ENCODE assay signal across 18 mouse cellular contexts in the genomic region with DNA sequence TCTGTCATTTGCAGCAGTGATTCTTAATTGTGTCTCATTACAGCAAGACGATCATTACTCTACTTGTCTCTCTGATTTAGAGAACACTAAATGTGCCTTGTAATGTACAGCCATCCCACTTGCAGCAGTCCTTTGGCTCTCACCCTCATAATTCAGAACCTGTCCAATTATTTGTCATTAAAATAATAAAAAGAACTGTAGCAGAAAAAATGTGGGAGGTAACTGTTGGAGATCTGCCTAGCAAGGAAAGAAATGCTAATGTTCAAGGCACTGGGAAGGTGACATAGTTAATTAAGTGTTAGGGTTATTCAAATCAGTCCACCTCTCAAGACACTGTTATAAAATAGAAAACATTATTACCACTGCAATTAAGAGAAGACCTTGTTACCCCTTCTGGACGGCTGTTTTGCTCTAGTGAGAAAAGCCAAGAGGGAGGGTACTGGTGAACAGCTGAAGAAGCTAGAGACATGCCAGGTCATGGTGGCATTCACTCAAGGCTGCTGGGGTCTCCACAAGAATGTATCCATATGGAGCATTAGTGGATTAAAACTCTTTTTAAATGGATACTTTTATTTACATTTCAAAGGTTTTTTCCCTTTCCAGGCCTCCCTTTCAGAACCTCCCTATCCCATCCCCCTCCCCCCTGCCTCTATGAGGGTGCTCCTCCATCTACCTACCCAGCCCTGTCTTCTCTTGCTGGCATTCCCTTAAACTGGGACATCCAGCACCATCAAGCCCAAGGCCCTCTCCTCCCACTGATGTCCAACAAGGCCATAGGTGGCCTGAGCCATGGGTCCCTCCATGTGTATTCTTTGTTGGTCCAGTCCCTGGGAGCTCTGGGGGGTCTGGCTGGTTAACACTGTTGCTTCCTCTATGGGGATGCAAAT.
DNase-seq lines count a peak whose midpoint lies in the region; ATAC-seq and TF ChIP-seq lines count a peak whose summit lies in the region.
"Had no signal": no experiment of that assay in that cellular context is flagged by ENCODE, and none has a peak within 500 bp of the region (broad histone marks: within the 10 kb centered on the region; RNA-seq: fewer than 3 reads in every experiment).

No protein-coding gene starts in this region.

- no peaks in the 10 kb centered on the region for H3K4me1 ChIP-seq in midbrain, embryonic 11.5 days (ENCODE audit: control insufficient read depth, insufficient read depth, low read length)
- no peaks in the 10 kb centered on the region for H3K4me1 ChIP-seq in midbrain, embryonic 10.5 days
- H3K4me1 ChIP-seq in forebrain, embryonic 13.5 days = 0 out of 2 replicates have a peak, but pooled peaks cover 6% of the 10 kb centered on the region
- no peaks in the 10 kb centered on the region for H3K4me1 ChIP-seq in hindbrain, embryonic 14.5 days (replicated peaks; ENCODE audit: control insufficient read depth, insufficient read depth, low read length)
- H3K4me1 ChIP-seq in intestine, postnatal 0 days (replicated peaks; ENCODE audit: control insufficient read depth, insufficient read depth, low read length) = no peaks in the 10 kb centered on the region
- H3K4me1 ChIP-seq: heart, embryonic 15.5 days had no signal

- H3K4me3 ChIP-seq in midbrain, embryonic 11.5 days (ENCODE audit: low read depth, low read length) = no peak overlapping the region
- no peak overlapping the region for H3K4me3 ChIP-seq in midbrain, embryonic 10.5 days
- no peak overlapping the region for H3K4me3 ChIP-seq in forebrain, embryonic 13.5 days
- no peak overlapping the region for H3K4me3 ChIP-seq in hindbrain, embryonic 14.5 days (replicated peaks; ENCODE audit: low read length)
- H3K4me3 ChIP-seq in intestine, postnatal 0 days (ENCODE audit: low read depth, low read length) = no peak overlapping the region
- H3K4me3 ChIP-seq: gastrocnemius, adult 2 months; heart, embryonic 15.5 days had no signal

- H3K4me2 ChIP-seq in midbrain, embryonic 11.5 days = no peak overlapping the region
- no peak overlapping the region for H3K4me2 ChIP-seq in forebrain, embryonic 13.5 days
- H3K4me2 ChIP-seq in hindbrain, embryonic 14.5 days (replicated peaks) = no peak overlapping the region
- no peak overlapping the region for H3K4me2 ChIP-seq in intestine, postnatal 0 days (replicated peaks; ENCODE audit: low read depth)
- H3K4me2 ChIP-seq: heart, embryonic 15.5 days; lung, embryonic 14.5 days had no signal

- no peak for TF ChIP-seq CTCF in intestine, postnatal 0 days (IDR thresholded peaks at IDR 0.05; ENCODE audit: low read depth)

- no peaks in the 10 kb centered on the region for H3K27me3 ChIP-seq in midbrain, embryonic 11.5 days (ENCODE audit: control insufficient read depth, insufficient read depth, low read length)
- no peaks in the 10 kb centered on the region for H3K27me3 ChIP-seq in midbrain, embryonic 10.5 days (ENCODE audit: low read depth, poor library complexity, severe bottlenecking)
- H3K27me3 ChIP-seq in forebrain, embryonic 13.5 days = no peaks in the 10 kb centered on the region
- H3K27me3 ChIP-seq in hindbrain, embryonic 14.5 days (ENCODE audit: control insufficient read depth, insufficient read depth, low read length) = no peaks in the 10 kb centered on the region
- H3K27me3 ChIP-seq in intestine, postnatal 0 days (replicated peaks; ENCODE audit: control insufficient read depth, insufficient read depth, low read length) = no peaks in the 10 kb centered on the region
- H3K27me3 ChIP-seq: heart, embryonic 15.5 days had no signal

- 75% methylated on average over 2 of the region's 2 CpGs for WGBS in midbrain, embryonic 11.5 days
- WGBS in midbrain, embryonic 10.5 days = 80% methylated on average over 2 of the region's 2 CpGs
- WGBS in forebrain, embryonic 13.5 days = 22% methylated on average over 2 of the region's 2 CpGs
- WGBS in hindbrain, embryonic 14.5 days = 57% methylated on average over 2 of the region's 2 CpGs
- WGBS in intestine, postnatal 0 days = 77% methylated on average over 2 of the region's 2 CpGs

- H3K9me3 ChIP-seq in midbrain, embryonic 11.5 days (ENCODE audit: control insufficient read depth, low read length) = no peaks in the 10 kb centered on the region
- no peaks in the 10 kb centered on the region for H3K9me3 ChIP-seq in midbrain, embryonic 10.5 days (replicated peaks)
- H3K9me3 ChIP-seq in forebrain, embryonic 13.5 days (replicated peaks) = no peaks in the 10 kb centered on the region
- peaks cover 5% of the 10 kb centered on the region for H3K9me3 ChIP-seq in hindbrain, embryonic 14.5 days (ENCODE audit: control insufficient read depth, low read length)
- no peaks in the 10 kb centered on the region for H3K9me3 ChIP-seq in intestine, postnatal 0 days (ENCODE audit: control insufficient read depth)
- H3K9me3 ChIP-seq: heart, embryonic 15.5 days had no signal

- DNase-seq in midbrain, embryonic 11.5 days (ENCODE audit: low spot score, missing footprints) = no peak
- no peak for DNase-seq in midbrain, embryonic 10.5 days (ENCODE audit: low spot score)
- no peak for DNase-seq in hindbrain, embryonic 14.5 days (ENCODE audit: low spot score)
- DNase-seq in retina, postnatal 1 day = peak; percentile 10
- DNase-seq in adrenal gland, adult 8-10 months = no peak
- DNase-seq: adrenal gland, postnatal 25 days; cerebellum, adult 11 months; gastrocnemius, adult 2 months; heart, adult 11 months; kidney, adult 9 months; lung, embryonic 14.5 days; right cerebral cortex, postnatal 4 days; thymus, adult 18-20 months had no signal

- ATAC-seq in midbrain, embryonic 11.5 days (ENCODE audit: low FRiP score) = 0 out of 2 replicates have a peak, but pooled peaks have one; percentile 52
- peak; percentile 83 for ATAC-seq in forebrain, embryonic 13.5 days
- peak; percentile 27; the same call in 1 of the 2 replicates for ATAC-seq in hindbrain, embryonic 14.5 days (ENCODE audit: low FRiP score)
- ATAC-seq in intestine, postnatal 0 days = no peak
- ATAC-seq: CD4-positive, CD25-positive, alpha-beta regulatory T cell, adult 4 months had no signal

- H3K27ac ChIP-seq in midbrain, embryonic 11.5 days (ENCODE audit: low read depth, low read length) = no peak overlapping the region
- H3K27ac ChIP-seq in midbrain, embryonic 10.5 days (replicated peaks) = no peak overlapping the region
- no peak overlapping the region for H3K27ac ChIP-seq in forebrain, embryonic 13.5 days
- no peak overlapping the region for H3K27ac ChIP-seq in hindbrain, embryonic 14.5 days
- H3K27ac ChIP-seq in intestine, postnatal 0 days (ENCODE audit: low read depth, low read length) = no peak overlapping the region
- H3K27ac ChIP-seq: gastrocnemius, adult 2 months; heart, embryonic 15.5 days; macrophage had no signal

- no peaks in the 10 kb centered on the region for H3K36me3 ChIP-seq in midbrain, embryonic 11.5 days (ENCODE audit: control insufficient read depth, insufficient read depth, low read length)
- H3K36me3 ChIP-seq in midbrain, embryonic 10.5 days = no peaks in the 10 kb centered on the region
- H3K36me3 ChIP-seq in forebrain, embryonic 13.5 days (ENCODE audit: poor library complexity, severe bottlenecking) = no peaks in the 10 kb centered on the region
- H3K36me3 ChIP-seq in hindbrain, embryonic 14.5 days (replicated peaks; ENCODE audit: control insufficient read depth, insufficient read depth) = no peaks in the 10 kb centered on the region
- no peaks in the 10 kb centered on the region for H3K36me3 ChIP-seq in intestine, postnatal 0 days (ENCODE audit: control insufficient read depth, insufficient read depth)
- H3K36me3 ChIP-seq: heart, embryonic 15.5 days had no signal

- H3K9ac ChIP-seq in midbrain, embryonic 11.5 days (ENCODE audit: low read length) = no peak overlapping the region
- H3K9ac ChIP-seq in forebrain, embryonic 13.5 days = no peak overlapping the region
- no peak overlapping the region for H3K9ac ChIP-seq in hindbrain, embryonic 14.5 days
- H3K9ac ChIP-seq in intestine, postnatal 0 days (ENCODE audit: low read depth, low read length) = no peak overlapping the region
- H3K9ac ChIP-seq: heart, embryonic 15.5 days; lung, embryonic 14.5 days had no signal
